Mouse (Mus musculus) CH12.LX (cell line): ENCODE results near the gene Acyp2. TPM values are rescaled to one million over a fixed set of nuclear protein-coding genes. Genes with fewer than 3 reads are reported as not detected.

Source experiments
- DNase-seq: peaks from one replicate; pipeline ENCODE4 v3.0.0-alpha.2; 2013; ENCODE audit errors: extremely low read depth
- H3K27ac ChIP-seq: 2 replicates; pipeline ENCODE4 v1.5.1; 2012; ENCODE audit warnings: low read depth, mild to moderate bottlenecking, control low read depth, moderate library complexity; ENCODE audit not compliant: insufficient read depth
- H3K27me3 ChIP-seq: replicated peaks from 2 replicates; pipeline ENCODE3; 2012; ENCODE audit warnings: inconsistent platforms
- H3K36me3 ChIP-seq, 2 experiments: replicated peaks in 1 of 2; 2 replicates each; pipeline versions ENCODE3 to v1.6.1; 2012; ENCODE audit warnings: inconsistent platforms in 1 of 2, low read length in 1 of 2, mild to moderate bottlenecking in 1 of 2, mixed read lengths in 1 of 2, moderate library complexity in 1 of 2; ENCODE audit not compliant: control insufficient read depth in 1 of 2, insufficient read depth in 1 of 2
- H3K4me1 ChIP-seq, 2 experiments: 2 replicates each; pipeline ENCODE4 v1.6.1; 2012; ENCODE audit warnings: inconsistent platforms in 1 of 2, moderate library complexity in 1 of 2; ENCODE audit not compliant: insufficient read depth in 2 of 2, control insufficient read depth in 1 of 2
- H3K4me2 ChIP-seq: 2 replicates; pipeline ENCODE4 v1.6.1; 2012; ENCODE audit warnings: low read depth, mild to moderate bottlenecking, control low read depth; ENCODE audit not compliant: poor library complexity, insufficient read depth, severe bottlenecking
- H3K4me3 ChIP-seq, 3 experiments: fragments of 150-350 bp in 1 of 3; sonication (generic) in 1 of 3; replicated peaks in 1 of 3; 2 replicates each; pipeline versions ENCODE3 to v1.5.1; 2011 to 2012; ENCODE audit warnings: low read depth in 2 of 3, low read length in 2 of 3, mild to moderate bottlenecking in 2 of 3, moderate library complexity in 2 of 3, control low read depth in 1 of 3, improper control_type of control experiment in 1 of 3, inconsistent platforms in 1 of 3, mixed read lengths in 1 of 3; ENCODE audit not compliant: poor library complexity in 1 of 3
- H3K79me2 ChIP-seq: replicated peaks from 2 replicates; pipeline ENCODE4 v1.6.1; 2012; ENCODE audit warnings: mild to moderate bottlenecking, moderate library complexity; ENCODE audit not compliant: control insufficient read depth, poor library complexity, insufficient read depth, severe bottlenecking; ENCODE audit errors: extremely low read depth
- H3K9ac ChIP-seq: 2 replicates; pipeline ENCODE4 v1.6.1; 2012; ENCODE audit warnings: low read depth, mild to moderate bottlenecking, control low read depth, moderate library complexity; ENCODE audit not compliant: insufficient read depth
- H3K9me3 ChIP-seq: replicated peaks from 2 replicates; pipeline ENCODE3; 2012; ENCODE audit warnings: low read length, inconsistent platforms, mixed read lengths
- CHD1 ChIP-seq: IDR thresholded peaks from 2 replicates; pipeline ENCODE4 v1.6.1; 2012; ENCODE audit warnings: low read depth, low read length, improper control_type of control experiment, inconsistent platforms
- ETS1 ChIP-seq: conservative IDR thresholded peaks from 2 replicates; pipeline ENCODE4 v1.6.1; 2012; ENCODE audit warnings: low read depth, mild to moderate bottlenecking, inconsistent platforms, low read length, improper control_type of control experiment, moderate library complexity
- GABPA ChIP-seq: IDR thresholded peaks from 2 replicates; pipeline ENCODE4 v1.6.1; 2012; ENCODE audit warnings: low read depth, low read length, improper control_type of control experiment, inconsistent platforms; ENCODE audit not compliant: insufficient replicate concordance
- MAFK ChIP-seq: IDR thresholded peaks from 2 replicates; pipeline ENCODE4 v1.6.1; 2011; ENCODE audit warnings: low read length, improper control_type of control experiment; ENCODE audit not compliant: insufficient replicate concordance
- MAZ ChIP-seq: IDR thresholded peaks from 2 replicates; pipeline ENCODE4 v1.6.1; 2012; ENCODE audit warnings: low read depth, mild to moderate bottlenecking, inconsistent platforms, low read length, improper control_type of control experiment, moderate library complexity
- MXI1 ChIP-seq: IDR thresholded peaks from 2 replicates; pipeline ENCODE4 v1.6.1; 2011; ENCODE audit warnings: mild to moderate bottlenecking, low read depth, low read length, improper control_type of control experiment
- POLR2A ChIP-seq: IDR thresholded peaks from 2 replicates; pipeline ENCODE4 v1.6.1; 2011; ENCODE audit warnings: low read depth, mild to moderate bottlenecking, improper control_type of control experiment, low read length
- POLR2AphosphoS2 ChIP-seq: IDR thresholded peaks from 2 replicates; pipeline ENCODE4 v1.6.1; 2011; ENCODE audit warnings: low read depth, low read length, improper control_type of control experiment
- ZNF384 ChIP-seq: IDR thresholded peaks from 2 replicates; pipeline ENCODE4 v1.6.1; 2012; ENCODE audit warnings: low read depth, low read length, improper control_type of control experiment, inconsistent platforms
- dilution Hi-C: fragments of 300-500 bp; cut with MboI; formaldehyde crosslinking; loops from 2 replicates; pipeline ENCODE4 v1.14.3; 2020; ENCODE audit warnings: low sequenced_read_pairs; ENCODE audit not compliant: extremely low pct_unique_long_range_greater_than_20kb, extremely low pct_ligation_motif_present
- in situ Hi-C: fragments of 300-500 bp; cut with MboI; formaldehyde crosslinking; loops from 3 replicates; pipeline ENCODE4 v1.14.3; 2019; ENCODE audit warnings: low sequenced_read_pairs, low pct_ligation_motif_present, low pct_unique_long_range_greater_than_20kb, mixed read lengths
- polyA plus RNA-seq: library from polyadenylated mRNA; unstranded; fragments of >175 nt; gene quantifications from 2 replicates; pipeline ENCODE4 v1.2.1, GENCODE M21; 2012; ENCODE audit warnings: low read depth; ENCODE audit not compliant: insufficient read length
- total RNA-seq, 2 experiments: library from RNA; depleted of rRNA; stranded (reverse); fragments of 300-350 nt in 1 of 2; fragments of >200 nt in 1 of 2; gene quantifications; 2 replicates each; pipeline ENCODE4 v1.2.3; 2012 to 2014

Acyp2 gene
- total and polyA plus RNA-seq, 3 experiments: 0.17 to 3.1 (median 1.7) TPM

DNA sequence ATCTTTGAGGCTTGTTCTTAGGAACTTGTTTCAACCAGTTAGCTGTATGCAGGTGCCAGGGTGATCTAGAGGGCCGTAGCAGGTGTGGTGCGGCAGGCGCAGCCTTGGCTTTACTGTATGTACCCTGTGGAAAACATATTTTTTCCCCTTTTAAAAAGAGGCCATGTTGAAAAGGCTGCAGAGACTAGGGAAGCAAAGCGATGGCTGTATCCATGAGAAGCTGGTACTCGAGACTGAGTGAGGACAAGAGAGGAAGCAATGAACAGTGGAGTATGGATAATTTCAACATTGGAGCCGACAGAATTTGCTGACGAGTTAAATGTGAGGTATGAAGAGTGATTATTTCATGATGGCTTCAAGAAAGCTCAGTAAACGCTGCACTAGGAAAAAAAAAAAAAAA, 178.2 kb downstream of the Acyp2 start:
- no peaks in the 10 kb centered on the region for H3K79me2 ChIP-seq
- dilution Hi-C loops: no loop called here
- DNase-seq: no peak
- no peak overlapping the region for H3K27ac ChIP-seq
- H3K9ac ChIP-seq: no peak overlapping the region
- TF ChIP-seq CHD1 (no peak), ZNF384 (no peak), POLR2A (no peak), POLR2AphosphoS2 (no peak), MAZ (no peak), MAFK (no peak), GABPA (no peak), MXI1 (no peak), ETS1 (no peak)
- TF ChIP-seq, all 38 proteins: peak for 0
- Histone ChIP-seq H3K4me1 (peaks cover 2 to 10% of the 10 kb centered on the region in 2 experiments; a peak in 1 of 4 replicates), H3K27me3 (no peaks in the 10 kb centered on the region), H3K36me3 (no peaks in the 10 kb centered on the region), H3K4me3 (no peak overlapping the region), H3K4me2 (peak overlapping the region; percentile 99), H3K9me3 (no peaks in the 10 kb centered on the region)
- in situ Hi-C loops: no loop called here

Other genes starting within 250 kb of the Acyp2 start
- not detected in 2 replicates for gene 4930505A04Rik, start 177.8 kb downstream of the Acyp2 start, total RNA-seq (2012; rRNA removed)
- not detected in 2 replicates for gene 4930505A04Rik, start 177.8 kb downstream of the Acyp2 start, total RNA-seq (2014; rRNA removed)
- 0.26 and 0.27 TPM in 2 replicates for gene 4930505A04Rik, start 177.8 kb downstream of the Acyp2 start, polyA plus RNA-seq
- 30.7 and 36.3 TPM in 2 replicates for gene Psme4, start 122.1 kb upstream of the Acyp2 start, total RNA-seq (2012; rRNA removed)
- 43.1 and 51.5 TPM in 2 replicates for gene Psme4, start 122.1 kb upstream of the Acyp2 start, total RNA-seq (2014; rRNA removed)
- gene Psme4, start 122.1 kb upstream of the Acyp2 start, polyA plus RNA-seq: 38.2 and 43.8 TPM in 2 replicates
- gene Gpr75, start 235.8 kb upstream of the Acyp2 start, total RNA-seq (2012; rRNA removed): not detected in 2 replicates
- gene Gpr75, start 235.8 kb upstream of the Acyp2 start, total RNA-seq (2014; rRNA removed): not detected in 2 replicates
- gene Gpr75, start 235.8 kb upstream of the Acyp2 start, polyA plus RNA-seq: not detected in 2 replicates
- 12.9 and 14.1 TPM in 2 replicates for gene Asb3, start 235.8 kb upstream of the Acyp2 start, total RNA-seq (2012; rRNA removed)
- 35.5 and 39.3 TPM in 2 replicates for gene Asb3, start 235.8 kb upstream of the Acyp2 start, total RNA-seq (2014; rRNA removed)
- 14.1 and 15.1 TPM in 2 replicates for gene Asb3, start 235.8 kb upstream of the Acyp2 start, polyA plus RNA-seq